Mouse (Mus musculus) liver, embryonic 14 days (tissue): ENCODE measurements around the gene Mapk9. TPM values are rescaled to one million over a fixed set of nuclear protein-coding genes. Genes with fewer than 3 reads are reported as not detected.

Source experiments
- polyA plus RNA-seq: library from polyadenylated mRNA; depleted of rRNA; stranded (reverse); fragments of >200 nt; gene quantifications from 2 replicates; pipeline ENCODE4 v1.2.3, GENCODE M21; 2012; rRNA removed

Mapk9 gene
- polyA plus RNA-seq = 11.6 and 14.8 TPM in 2 replicates

GRCm38 (mm10) chr11:49846401-49847070 is at the start of gene Mapk9:
Gene Mapk9, plus strand, starts transcription at chr11:49846751.

GRCm38 (mm10) chr11:49901659-49902458 is 55.3 kb downstream of the Mapk9 start, which contains the start of gene Rasgef1c:
Gene Rasgef1c, plus strand, starts transcription at chr11:49901835.

Other genes with a start within 250 kb of the Mapk9 start
- gene Flt4, start 237.5 kb upstream of the Mapk9 start, polyA plus RNA-seq = 1.8 and 2.0 TPM in 2 replicates
- gene Scgb3a1, start 183.1 kb upstream of the Mapk9 start, polyA plus RNA-seq = 0.18 TPM in 1 of 2 replicates, not detected in the other
- 21.8 and 26.6 TPM in 2 replicates for gene Cnot6, start 134.0 kb upstream of the Mapk9 start, polyA plus RNA-seq
- 0.46 and 0.50 TPM in 2 replicates for gene Gfpt2, start 52.6 kb upstream of the Mapk9 start, polyA plus RNA-seq
- gene Rasgef1c, start 55.1 kb downstream of the Mapk9 start, polyA plus RNA-seq = not detected in 2 replicates
- 16.8 and 19.6 TPM in 2 replicates for gene Rnf130, start 178.6 kb downstream of the Mapk9 start, polyA plus RNA-seq